Mouse (Mus musculus) kidney, postnatal 36 days (tissue): ENCODE data around the gene Lpp.

Experiments
- DNase-seq, 2 experiments: peaks; one replicate each; pipeline ENCODE4 v3.0.0; 2021 to 2022; ENCODE audit warnings: mixed read lengths in 2 of 2

The Lpp gene

GRCm38 (mm10) chr16:24566277-24566676 is 173.0 kb downstream of the Lpp start:
- DNase-seq = peak; percentile 19 to 37

- DNase-seq = no peak
Measured at GRCm38 (mm10) chr16:24567562-24567961, 174.3 kb downstream of the Lpp start.

- peak; percentile 72 to 82 for DNase-seq
Measured at GRCm38 (mm10) chr16:24568061-24568460, 174.8 kb downstream of the Lpp start.

- no peak for DNase-seq
Measured at GRCm38 (mm10) chr16:24569681-24570080, 176.4 kb downstream of the Lpp start.

GRCm38 (mm10) chr16:24576999-24577398 is 183.7 kb downstream of the Lpp start:
- DNase-seq = no peak

- DNase-seq = no peak
Measured at GRCm38 (mm10) chr16:24577798-24578197, 184.5 kb downstream of the Lpp start.

- DNase-seq = no peak
Measured at GRCm38 (mm10) chr16:24582847-24583246, 189.5 kb downstream of the Lpp start.

GRCm38 (mm10) chr16:24593535-24593934 is 200.2 kb downstream of the Lpp start:
- DNase-seq = no peak

- no peak for DNase-seq
Measured at GRCm38 (mm10) chr16:24594508-24594907, 201.2 kb downstream of the Lpp start.

GRCm38 (mm10) chr16:24595493-24595892 is 202.2 kb downstream of the Lpp start:
- no peak for DNase-seq

GRCm38 (mm10) chr16:24598567-24598966 is 205.3 kb downstream of the Lpp start:
- DNase-seq = no peak

GRCm38 (mm10) chr16:24599766-24600165 is 206.5 kb downstream of the Lpp start:
- DNase-seq = no peak

- DNase-seq = no peak
Measured at GRCm38 (mm10) chr16:24600260-24600948, 207.1 kb downstream of the Lpp start.

- no peak for DNase-seq
Measured at GRCm38 (mm10) chr16:24603342-24603741, 210.0 kb downstream of the Lpp start.

GRCm38 (mm10) chr16:24607896-24608457 is 214.7 kb downstream of the Lpp start:
- no peak for DNase-seq

- no peak for DNase-seq
Measured at GRCm38 (mm10) chr16:24619458-24619857, 226.2 kb downstream of the Lpp start.

- DNase-seq = no peak
Measured at GRCm38 (mm10) chr16:24620021-24620420, 226.7 kb downstream of the Lpp start.

- DNase-seq = peak; percentile 58 to 74
Measured at GRCm38 (mm10) chr16:24622226-24623194, 229.2 kb downstream of the Lpp start.

GRCm38 (mm10) chr16:24624335-24624734 is 231.0 kb downstream of the Lpp start:
- DNase-seq = no peak

- no peak for DNase-seq
Measured at GRCm38 (mm10) chr16:24625576-24625975, 232.3 kb downstream of the Lpp start.

GRCm38 (mm10) chr16:24628779-24629178 is 235.5 kb downstream of the Lpp start:
- no peak for DNase-seq

- DNase-seq = no peak
Measured at GRCm38 (mm10) chr16:24629218-24630172, 236.2 kb downstream of the Lpp start.
